Mouse (Mus musculus) embryonic facial prominence, embryonic 11.5 days (tissue): Measurements from ENCODE around the gene Cdk17. TPM values are rescaled to one million over a fixed set of nuclear protein-coding genes. Genes with fewer than 3 reads are reported as not detected.

Experiments
- ATAC-seq: fragments of 200-750 bp; cut with Nextera tagmentation; replicated peaks from 2 replicates; pipeline ENCODE4 v1.8.0; 2017; ENCODE audit warnings: low read depth; ENCODE audit not compliant: insufficient number of reproducible peaks, low FRiP score, low TSS enrichment
- DNase-seq: peaks from one replicate; pipeline ENCODE4 v3.0.0-alpha.2; 2015; ENCODE audit warnings: low spot score
- H3K27ac ChIP-seq: fragments of 300-500 bp; sonication (generic); replicated peaks from 2 replicates; pipeline ENCODE4 v1.5.1; 2014; ENCODE audit warnings: mild to moderate bottlenecking, low read depth, low read length, control low read depth
- H3K27me3 ChIP-seq: fragments of 300-500 bp; sonication (generic); 2 replicates; pipeline ENCODE4 v1.6.1; 2014; ENCODE audit warnings: mild to moderate bottlenecking, low read length, moderate library complexity, mixed read lengths; ENCODE audit not compliant: control insufficient read depth, insufficient read depth
- H3K36me3 ChIP-seq: fragments of 300-500 bp; sonication (generic); replicated peaks from 2 replicates; pipeline ENCODE4 v1.6.1; 2014; ENCODE audit warnings: low read depth, mild to moderate bottlenecking, low read length, moderate library complexity, mixed read lengths; ENCODE audit not compliant: control insufficient read depth, insufficient read depth
- H3K4me1 ChIP-seq: fragments of 300-500 bp; sonication (generic); 2 replicates; pipeline ENCODE4 v1.6.1; 2014; ENCODE audit warnings: low read length, mixed read lengths; ENCODE audit not compliant: control insufficient read depth, insufficient read depth
- H3K4me2 ChIP-seq: fragments of 300-500 bp; sonication (generic); 2 replicates; pipeline ENCODE4 v1.6.1; 2014; ENCODE audit warnings: low read depth, mild to moderate bottlenecking, control low read depth, low read length, moderate library complexity
- H3K4me3 ChIP-seq: fragments of 300-500 bp; sonication (generic); 2 replicates; pipeline ENCODE4 v1.5.1; 2014; ENCODE audit warnings: low read depth, low read length, control low read depth
- H3K9ac ChIP-seq: fragments of 300-500 bp; sonication (generic); replicated peaks from 2 replicates; pipeline ENCODE4 v1.6.1; 2014; ENCODE audit warnings: mild to moderate bottlenecking, control low read depth, low read length
- H3K9me3 ChIP-seq: fragments of 300-500 bp; sonication (generic); replicated peaks from 2 replicates; pipeline ENCODE4 v1.6.1; 2016; ENCODE audit warnings: mild to moderate bottlenecking, low read length, inconsistent platforms, mixed read lengths; ENCODE audit not compliant: control insufficient read depth
- WGBS: fragments of 180-500 bp; shearing (Covaris S2); extraction: QIAGEN DNeasy Blood & Tissue Kit; methylation state at CpG from one replicate; pipeline ENCODE4 v1.1.7; 2014; 5-methylcytosine and 5-hydroxymethylcytosine counted together
- polyA plus RNA-seq: library from polyadenylated mRNA; unstranded; fragments of >200 nt; fragmentation: Nextera tagmentation; extraction: Ambion mirVana; gene quantifications from 2 replicates; pipeline ENCODE4 v1.2.1, GENCODE M21; 2014

Gene Cdk17
- polyA plus RNA-seq, 1 experiment from 2014 or later: 27.8 TPM

GRCm38 (mm10) chr10:93160497-93160806, 223 bp upstream of the Cdk17 start:
- no peaks in the 10 kb centered on the region for H3K36me3 ChIP-seq
- WGBS: 0% methylated on average over 23 of the region's 26 CpGs
- peak overlapping the region; percentile 99 for H3K27ac ChIP-seq
- ATAC-seq (peak; percentile 87), DNase-seq (peak; percentile 93)
- H3K4me1 ChIP-seq: no peaks in the 10 kb centered on the region
- no peaks in the 10 kb centered on the region for H3K27me3 ChIP-seq
- peak overlapping the region; percentile 95 for H3K4me3 ChIP-seq
- peak overlapping the region; percentile 96 for H3K9ac ChIP-seq
- peak overlapping the region; percentile 75 for H3K4me2 ChIP-seq
- no peaks in the 10 kb centered on the region for H3K9me3 ChIP-seq

GRCm38 (mm10) chr10:93161511-93162275, 1.0 kb downstream of the Cdk17 start:
- Histone ChIP-seq H3K9me3 (no peaks in the 10 kb centered on the region), H3K9ac (peak overlapping the region; percentile 96), H3K36me3 (no peaks in the 10 kb centered on the region), H3K4me1 (peaks cover 7% of the 10 kb centered on the region), H3K4me2 (peak overlapping the region; percentile 75), H3K27me3 (no peaks in the 10 kb centered on the region), H3K27ac (peak overlapping the region; percentile 99), H3K4me3 (peak overlapping the region; percentile 95)
- ATAC-seq: peak; percentile 73
- peak; percentile 65 for DNase-seq
- WGBS: under 1% methylated on average over 21 of the region's 33 CpGs

DNA sequence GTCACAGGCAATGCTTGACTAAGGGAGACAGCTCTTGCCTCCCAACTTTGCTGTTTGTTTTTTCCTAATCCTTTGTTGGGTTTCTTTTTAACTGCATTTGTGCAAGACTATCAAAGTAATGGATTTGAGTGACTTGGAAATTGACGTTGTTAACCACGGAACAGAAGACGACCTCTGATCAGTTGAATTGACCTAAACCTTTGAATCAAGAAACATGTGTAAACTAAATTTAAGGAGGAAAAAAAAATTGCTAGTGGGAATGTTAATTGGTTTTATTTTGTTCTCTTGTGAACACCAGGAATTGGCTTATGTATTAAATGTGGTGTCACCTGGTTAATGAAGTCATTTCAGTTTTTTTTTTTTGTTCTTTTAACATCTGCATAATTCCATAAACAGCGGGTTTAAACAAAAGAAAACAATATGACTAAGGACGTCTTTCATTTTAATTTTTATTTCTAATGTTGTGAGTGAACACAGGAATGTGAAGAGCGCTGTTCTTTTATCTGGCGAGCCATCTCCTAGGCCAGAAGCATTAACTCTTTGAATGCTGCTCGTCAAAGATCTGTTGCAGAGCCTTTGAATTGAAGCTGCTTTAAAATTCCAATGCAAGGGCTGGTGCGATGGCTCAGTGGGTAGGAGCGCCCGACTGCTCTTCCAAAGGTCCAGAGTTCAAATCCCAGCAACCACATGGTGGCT, 1.7 kb downstream of the Cdk17 start:
- no peaks in the 10 kb centered on the region for H3K36me3 ChIP-seq
- ATAC-seq (no peak), DNase-seq (peak; percentile 47)
- no peak overlapping the region for H3K27ac ChIP-seq
- peak overlapping the region; percentile 75 for H3K4me2 ChIP-seq
- no peaks in the 10 kb centered on the region for H3K9me3 ChIP-seq
- H3K4me3 ChIP-seq: peak overlapping the region; percentile 95
- peak overlapping the region; percentile 7; the same call in 1 of the 2 replicates for H3K9ac ChIP-seq
- WGBS: 18% methylated on average over 11 of the region's 11 CpGs
- peaks cover 7% of the 10 kb centered on the region for H3K4me1 ChIP-seq
- no peaks in the 10 kb centered on the region for H3K27me3 ChIP-seq

GRCm38 (mm10) chr10:93162972-93163660, 2.4 kb downstream of the Cdk17 start:
- no peaks in the 10 kb centered on the region for H3K27me3 ChIP-seq
- no peaks in the 10 kb centered on the region for H3K9me3 ChIP-seq
- no peak overlapping the region for H3K9ac ChIP-seq
- H3K36me3 ChIP-seq: no peaks in the 10 kb centered on the region
- H3K4me1 ChIP-seq: peaks cover 7% of the 10 kb centered on the region
- no peak overlapping the region for H3K4me3 ChIP-seq
- 76% methylated on average over 7 of the region's 7 CpGs for WGBS
- no peak overlapping the region for H3K4me2 ChIP-seq
- no peak for DNase-seq
- H3K27ac ChIP-seq: no peak overlapping the region
- ATAC-seq: no peak

DNA sequence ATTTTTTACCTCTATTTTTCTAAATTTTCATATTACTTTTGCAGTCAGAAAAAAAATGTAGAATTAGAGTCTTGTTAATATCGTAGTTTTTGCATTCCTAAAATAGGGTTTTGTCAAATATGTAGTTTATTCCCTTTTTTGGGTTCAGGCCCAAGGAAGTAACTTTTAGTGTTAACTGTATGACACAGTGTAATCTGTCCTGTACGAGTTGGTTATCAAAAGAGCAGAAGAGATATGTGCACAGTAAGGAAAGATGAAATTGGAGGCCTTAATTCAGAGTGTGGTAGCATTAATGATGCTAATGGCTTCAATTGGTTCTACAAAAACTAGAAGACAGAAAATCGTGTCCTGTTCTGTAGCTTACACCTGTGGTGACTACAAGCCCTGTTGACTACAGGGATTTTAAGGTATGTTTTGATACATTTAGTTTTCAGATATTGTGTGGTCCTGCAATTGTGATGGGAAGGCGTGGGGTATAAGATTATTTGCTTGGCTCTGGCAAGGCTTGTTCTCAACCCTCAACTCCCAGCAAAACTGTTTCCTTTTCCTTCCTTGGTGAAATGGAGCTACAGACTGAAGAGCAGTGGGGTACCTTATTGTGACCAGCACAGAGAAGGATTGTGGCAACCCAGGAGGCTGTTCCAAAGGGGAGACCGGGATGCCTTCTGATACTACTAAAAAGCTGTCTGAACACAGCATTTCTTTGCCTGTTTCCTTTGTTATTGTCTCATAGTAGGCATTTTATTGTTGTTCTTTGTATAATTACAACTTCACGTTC, 3.2 kb downstream of the Cdk17 start:
- H3K27me3 ChIP-seq: no peaks in the 10 kb centered on the region
- ATAC-seq (no peak), DNase-seq (no peak)
- no peak overlapping the region for H3K27ac ChIP-seq
- peaks cover 7% of the 10 kb centered on the region for H3K4me1 ChIP-seq
- no peak overlapping the region for H3K4me3 ChIP-seq
- H3K4me2 ChIP-seq: no peak overlapping the region
- no peak overlapping the region for H3K9ac ChIP-seq
- H3K36me3 ChIP-seq: no peaks in the 10 kb centered on the region
- H3K9me3 ChIP-seq: no peaks in the 10 kb centered on the region
- WGBS: 61% methylated on average over 6 of the region's 6 CpGs

DNA sequence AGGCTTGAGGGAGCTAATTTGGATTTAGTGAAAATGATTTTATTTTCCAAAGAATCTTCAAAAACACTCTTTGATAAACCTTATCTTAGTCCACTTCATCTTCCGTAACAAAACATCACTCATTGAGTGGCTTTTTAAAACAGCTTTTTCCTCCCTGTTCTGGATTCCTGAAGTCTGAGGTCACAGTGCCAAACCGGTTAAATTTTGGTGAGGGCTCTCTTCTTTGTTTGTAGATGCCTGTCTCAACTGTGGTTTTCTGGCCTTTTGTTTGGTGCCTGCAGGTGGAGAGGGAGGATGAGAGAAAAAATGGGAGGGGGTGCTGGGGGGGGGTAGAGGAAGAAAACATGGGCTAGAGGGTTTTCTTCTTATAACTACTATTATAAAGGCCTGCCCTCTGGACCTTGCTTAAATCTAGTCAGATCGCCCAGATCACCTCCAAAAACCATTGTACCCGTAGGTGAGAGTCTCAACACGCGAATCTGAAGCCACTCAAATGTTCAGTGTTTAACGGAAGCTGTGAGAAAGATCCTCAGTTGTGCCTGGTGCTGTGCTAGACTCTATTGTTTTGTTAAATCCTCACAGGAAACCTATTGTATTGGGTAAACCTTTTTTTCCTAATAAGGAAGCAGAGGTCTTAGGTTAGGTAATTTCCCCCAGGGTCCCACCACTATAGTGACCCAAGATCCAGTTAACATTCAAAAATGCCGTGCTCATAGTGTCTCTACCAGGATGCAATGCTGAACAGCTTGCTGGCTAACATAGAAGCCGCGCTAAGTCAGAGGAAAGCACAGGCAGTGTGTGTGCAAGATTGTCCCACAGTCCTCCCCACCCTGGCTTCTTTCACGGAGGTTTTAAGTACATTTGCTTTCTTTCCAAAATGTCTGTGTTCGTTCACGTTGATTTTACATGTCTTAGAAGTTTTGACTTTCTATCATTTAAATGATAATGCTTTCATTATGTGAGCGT, 5.0 kb downstream of the Cdk17 start:
- DNase-seq (peak; percentile 42), ATAC-seq (no peak)
- Histone ChIP-seq H3K27me3 (no peaks in the 10 kb centered on the region), H3K4me3 (no peak overlapping the region), H3K36me3 (no peaks in the 10 kb centered on the region), H3K9me3 (no peaks in the 10 kb centered on the region), H3K4me2 (peak overlapping the region; percentile 11; the same call in 1 of the 2 replicates), H3K27ac (no peak overlapping the region; the same call in 1 of the 2 replicates), H3K9ac (no peak overlapping the region), H3K4me1 (peaks cover 7% of the 10 kb centered on the region)
- 10% methylated on average over 14 of the region's 14 CpGs for WGBS

DNA sequence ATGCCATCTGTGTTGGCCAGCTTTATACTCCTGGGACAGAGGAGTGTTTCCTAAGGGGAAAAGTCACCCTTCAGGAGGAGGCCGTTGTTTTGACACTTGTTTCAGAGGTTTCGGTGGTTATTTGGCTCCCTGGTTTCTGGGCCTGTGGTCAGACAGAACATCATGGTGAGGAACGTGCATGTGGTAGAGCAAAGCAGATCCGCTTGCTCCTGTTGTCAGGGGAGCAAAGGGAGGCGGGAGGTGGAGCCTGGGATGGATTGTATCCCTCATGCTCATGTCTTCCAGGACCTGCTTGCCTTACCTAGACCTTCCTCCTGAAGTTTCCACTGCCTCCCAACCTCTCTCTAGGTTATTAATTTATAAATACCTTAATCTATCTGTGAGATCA, 5.7 kb downstream of the Cdk17 start:
- Histone ChIP-seq H3K9me3 (no peaks in the 10 kb centered on the region), H3K27ac (no peak overlapping the region; the same call in 1 of the 2 replicates), H3K27me3 (no peaks in the 10 kb centered on the region), H3K4me3 (no peak overlapping the region), H3K4me2 (peak overlapping the region; percentile 29), H3K9ac (no peak overlapping the region), H3K4me1 (peaks cover 7% of the 10 kb centered on the region), H3K36me3 (no peaks in the 10 kb centered on the region)
- ATAC-seq (no peak), DNase-seq (peak; percentile 40)
- 3% methylated on average over 5 of the region's 5 CpGs for WGBS
